Mouse (Mus musculus): ENCODE data around the gene Mios. TPM values are rescaled to one million over a fixed set of nuclear protein-coding genes. Genes with fewer than 3 reads are reported as not detected.

The Mios gene
- polyA plus RNA-seq, 1 experiment from 2014 or later: 10.6 TPM

DNA sequence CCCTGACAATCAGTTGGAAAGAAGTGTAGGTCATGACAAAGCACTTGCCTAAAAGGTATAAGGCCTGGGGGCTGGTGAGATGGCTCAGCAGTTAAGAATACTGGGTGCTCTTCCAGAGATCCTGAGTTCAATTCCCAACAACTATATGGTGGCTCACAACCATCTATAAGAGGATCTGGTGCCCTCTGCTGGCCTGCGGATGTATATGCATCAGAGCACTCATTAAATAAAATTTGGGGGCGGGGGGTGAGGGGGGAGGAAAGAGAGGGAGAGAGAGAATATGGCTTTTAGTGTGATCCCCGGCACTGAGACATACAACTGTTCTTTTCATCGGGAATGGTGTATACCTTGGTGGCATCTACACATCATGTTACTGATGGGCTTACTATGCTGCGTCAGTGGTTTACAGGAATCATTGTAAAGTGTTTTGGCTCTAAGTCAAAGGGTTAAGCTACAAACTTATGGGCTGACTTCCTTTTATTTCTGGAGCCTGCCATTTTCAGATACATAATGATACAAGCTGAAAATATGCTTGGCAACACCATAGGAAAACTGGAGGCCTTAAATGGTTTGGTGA lies 69.5 kb downstream of the Mios start:
- no peaks in the 10 kb centered on the region for H3K36me3 ChIP-seq (replicated peaks)
- WGBS (ENCODE audit: insufficient replicate concordance): 63% methylated on average over 5 of the region's 5 CpGs
- no peak overlapping the region for H3K9ac ChIP-seq
- peaks cover 4% of the 10 kb centered on the region for H3K4me1 ChIP-seq (replicated peaks)
- no peak overlapping the region for H3K4me3 ChIP-seq (replicated peaks)
- H3K27me3 ChIP-seq: no peaks in the 10 kb centered on the region
- no peak overlapping the region for H3K27ac ChIP-seq (replicated peaks)
- no peaks in the 10 kb centered on the region for H3K9me3 ChIP-seq (replicated peaks)
- no peak for ATAC-seq (ENCODE audit: insufficient read depth)
- no peak overlapping the region for H3K4me2 ChIP-seq

- 42% methylated on average over 4 of the region's 4 CpGs for WGBS (ENCODE audit: insufficient replicate concordance)
- no peaks in the 10 kb centered on the region for H3K36me3 ChIP-seq (replicated peaks)
- H3K27me3 ChIP-seq: no peaks in the 10 kb centered on the region
- H3K4me3 ChIP-seq (replicated peaks): no peak overlapping the region
- no peak overlapping the region for H3K4me2 ChIP-seq
- no peak overlapping the region for H3K9ac ChIP-seq
- ATAC-seq (ENCODE audit: insufficient read depth): no peak
- no peaks in the 10 kb centered on the region for H3K9me3 ChIP-seq (replicated peaks)
- H3K27ac ChIP-seq (replicated peaks): no peak overlapping the region
- no peaks in the 10 kb centered on the region for H3K4me1 ChIP-seq (replicated peaks)
Observed at GRCm38 (mm10) chr6:8283255-8283654, 74.2 kb downstream of the Mios start.

- H3K27ac ChIP-seq (replicated peaks): no peak overlapping the region
- WGBS (ENCODE audit: insufficient replicate concordance): 57% methylated on average over 3 of the region's 3 CpGs
- no peak overlapping the region for H3K9ac ChIP-seq
- no peak for ATAC-seq (ENCODE audit: insufficient read depth)
- no peaks in the 10 kb centered on the region for H3K36me3 ChIP-seq (replicated peaks)
- H3K4me1 ChIP-seq (replicated peaks): no peaks in the 10 kb centered on the region
- H3K9me3 ChIP-seq (replicated peaks): no peaks in the 10 kb centered on the region
- H3K4me2 ChIP-seq: no peak overlapping the region
- no peak overlapping the region for H3K4me3 ChIP-seq (replicated peaks)
- no peaks in the 10 kb centered on the region for H3K27me3 ChIP-seq
Observed at GRCm38 (mm10) chr6:8285401-8285960, 76.5 kb downstream of the Mios start.

Other genes with a start within 250 kb of the Mios start
- gene Col28a1, start 16.6 kb upstream of the Mios start, polyA plus RNA-seq (2015; fragmentation: Nextera tagmentation; extraction: Ambion mirVana): 0.06 and 0.21 TPM in 2 replicates
- gene Rpa3, start 50.0 kb downstream of the Mios start, polyA plus RNA-seq (2015; fragmentation: Nextera tagmentation; extraction: Ambion mirVana): 71.2 and 89.2 TPM in 2 replicates
- 16.4 and 17.3 TPM in 2 replicates for gene Umad1, start 50.1 kb downstream of the Mios start, polyA plus RNA-seq (2015; fragmentation: Nextera tagmentation; extraction: Ambion mirVana)
- gene Gm45062, start 50.2 kb downstream of the Mios start, polyA plus RNA-seq (2015; fragmentation: Nextera tagmentation; extraction: Ambion mirVana): 1.2 and 1.8 TPM in 2 replicates

All from liver, embryonic 15.5 days (tissue).